Mouse (Mus musculus) small intestine, adult 2 months (tissue): ENCODE results near the gene Cyp17a1. TPM values are rescaled to one million over a fixed set of nuclear protein-coding genes. Genes with fewer than 3 reads are reported as not detected.
A peak's percentile ranks its signal among the peaks of the same experiment; 100 is the strongest.

ENCODE experiments used
- H3K27ac ChIP-seq: fragments of 200-500 bp; 2 replicates; pipeline ENCODE4 v1.5.1; 2012; ENCODE audit warnings: low read depth, low read length, control low read depth, inconsistent platforms; ENCODE audit not compliant: insufficient read depth
- H3K27me3 ChIP-seq: fragments of 200-500 bp; 2 replicates; pipeline ENCODE4 v1.6.1; 2012; ENCODE audit warnings: mild to moderate bottlenecking, moderate library complexity, low read length, inconsistent platforms; ENCODE audit not compliant: control insufficient read depth, insufficient read depth
- H3K36me3 ChIP-seq: fragments of 200-500 bp; 2 replicates; pipeline ENCODE4 v1.6.1; 2012; ENCODE audit warnings: mild to moderate bottlenecking, low read length, control low read depth, inconsistent platforms; ENCODE audit not compliant: control insufficient read depth, insufficient read depth
- H3K4me1 ChIP-seq: fragments of 200-500 bp; 2 replicates; pipeline ENCODE4 v1.6.1; 2012; ENCODE audit warnings: low read length, inconsistent platforms, mixed read lengths; ENCODE audit not compliant: control insufficient read depth, insufficient read depth, insufficient read length
- H3K4me3 ChIP-seq: fragments of 200-500 bp; 2 replicates; pipeline ENCODE4 v1.5.1; 2012; ENCODE audit warnings: low read depth, mild to moderate bottlenecking, control low read depth, inconsistent platforms, low read length, moderate library complexity
- CTCF ChIP-seq: fragments of 200-500 bp; IDR thresholded peaks from 2 replicates; pipeline ENCODE4 v1.5.1; 2012; ENCODE audit warnings: low read depth, mild to moderate bottlenecking, control low read depth, inconsistent platforms, low read length, moderate library complexity, mixed read lengths; ENCODE audit not compliant: insufficient replicate concordance, insufficient read length; ENCODE audit errors: extremely low read depth
- POLR2A ChIP-seq: fragments of 200-500 bp; IDR thresholded peaks from 2 replicates; pipeline ENCODE4 v1.6.1; 2012; ENCODE audit warnings: low read depth, mild to moderate bottlenecking, control low read depth, inconsistent platforms, low read length, moderate library complexity
- WGBS: fragments of 180-500 bp; shearing (Covaris S2); methylation state at CpG from one replicate; pipeline ENCODE4 v1.1.7; 2018; 5-methylcytosine and 5-hydroxymethylcytosine counted together
- polyA plus RNA-seq: library from polyadenylated mRNA; depleted of rRNA; stranded (reverse); fragments of >200 nt; gene quantifications from 2 replicates; pipeline ENCODE4 v1.2.3, GENCODE M21; 2012; rRNA removed

Cyp17a1 gene
- 0.11 and 0.95 TPM in 2 replicates for polyA plus RNA-seq

DNA sequence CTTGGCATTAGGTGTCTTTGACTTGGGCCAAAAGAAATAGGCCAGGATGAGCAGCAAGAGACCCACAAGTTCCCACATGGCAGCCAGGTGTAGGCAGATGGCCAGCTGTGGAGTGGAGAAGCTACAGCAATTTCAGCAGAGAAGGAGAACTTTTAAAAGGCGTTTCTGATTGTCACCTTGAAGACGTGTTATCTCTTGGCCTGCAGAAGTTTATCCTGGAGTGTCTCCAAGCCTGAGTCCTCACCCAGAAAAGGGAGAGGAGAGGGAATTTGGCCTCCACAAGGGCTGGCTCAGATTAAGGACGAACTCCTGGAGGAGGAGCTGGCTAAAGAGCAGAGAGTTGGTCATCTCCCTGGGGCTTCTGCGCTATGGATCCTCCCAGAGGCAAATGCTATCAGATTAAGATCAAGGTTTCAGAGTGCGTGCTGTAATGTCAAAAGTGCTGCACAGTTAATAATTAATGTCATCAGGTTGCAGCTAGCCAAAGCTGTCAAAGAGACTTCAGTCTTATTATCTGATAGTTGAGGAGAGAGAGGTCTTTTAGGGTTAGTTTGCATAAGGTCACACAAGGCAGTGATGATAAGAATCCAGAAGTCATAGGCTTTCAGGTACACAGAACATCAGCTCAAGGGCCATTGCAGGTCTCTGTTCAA lies at the start of gene Cyp17a1:
Gene Cyp17a1 (minus strand): TSS at position 407 of the 653 bp plus-strand sequence.
- Histone ChIP-seq H3K36me3 (no peaks in the 10 kb centered on the region), H3K4me3 (no peak within 1 kb of the TSS), H3K27ac (0 out of 2 replicates have a peak within 1 kb of the TSS, but pooled peaks have one; percentile 30), H3K4me1 (peaks cover 7% of the 10 kb centered on the region; the same call in 1 of the 2 replicates), H3K27me3 (no peaks in the 10 kb centered on the region)
- TF ChIP-seq POLR2A (no peak), CTCF (no peak)
- WGBS: 22% methylated on average over 5 of the region's 5 CpGs

DNA sequence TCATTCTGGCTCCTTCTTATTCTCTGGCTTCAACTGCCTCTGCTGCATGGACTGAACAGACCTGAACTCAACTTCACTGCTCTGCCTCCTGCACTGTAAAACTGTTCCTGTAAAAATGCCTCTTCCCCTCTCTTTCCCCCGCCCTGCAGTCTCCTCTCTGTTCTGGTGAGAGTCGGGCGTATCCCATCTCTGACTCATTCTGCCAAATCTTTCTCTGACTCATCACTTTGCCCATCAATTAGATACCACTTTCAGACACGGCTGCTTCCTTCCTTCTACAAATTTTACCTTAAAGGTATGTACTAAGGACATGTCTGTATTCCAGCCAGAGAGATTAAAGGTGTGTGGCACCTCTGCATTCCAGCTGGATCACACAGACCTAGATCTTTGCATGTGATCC lies 45.2 kb upstream of the Cyp17a1 start:
- TF ChIP-seq POLR2A (no peak), CTCF (no peak)
- H3K4me1 ChIP-seq: no peaks in the 10 kb centered on the region
- WGBS: 67% methylated on average over 4 of the region's 4 CpGs
- H3K27ac ChIP-seq: no peak overlapping the region
- peaks cover 50% of the 10 kb centered on the region for H3K36me3 ChIP-seq
- no peaks in the 10 kb centered on the region for H3K27me3 ChIP-seq
- H3K4me3 ChIP-seq: no peak overlapping the region

DNA sequence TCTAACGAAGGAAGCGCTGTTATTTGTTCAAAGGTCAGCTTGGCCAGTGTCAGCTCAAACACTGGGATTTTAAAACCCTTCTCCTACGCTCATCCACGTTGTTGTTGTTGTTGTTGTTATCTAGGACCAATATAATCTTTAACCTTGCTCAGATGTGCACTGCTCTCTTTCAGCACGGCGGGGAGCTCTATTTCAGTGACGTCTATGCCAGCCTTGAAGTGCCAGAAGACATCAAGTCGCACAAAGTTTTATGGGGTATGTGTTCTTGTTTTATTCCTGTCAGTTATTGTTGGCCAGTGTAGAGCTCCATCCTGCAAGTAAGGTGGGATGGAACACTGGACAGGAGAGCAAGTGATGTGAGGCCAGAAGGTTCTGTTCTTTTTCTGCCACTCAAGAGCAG lies 42.0 kb upstream of the Cyp17a1 start:
- TF ChIP-seq CTCF (no peak), POLR2A (no peak)
- 87% methylated on average over 8 of the region's 8 CpGs for WGBS
- Histone ChIP-seq H3K4me1 (no peaks in the 10 kb centered on the region; the same call in 1 of the 2 replicates), H3K4me3 (no peak overlapping the region), H3K27me3 (no peaks in the 10 kb centered on the region), H3K36me3 (peaks cover 37% of the 10 kb centered on the region), H3K27ac (no peak overlapping the region)

DNA sequence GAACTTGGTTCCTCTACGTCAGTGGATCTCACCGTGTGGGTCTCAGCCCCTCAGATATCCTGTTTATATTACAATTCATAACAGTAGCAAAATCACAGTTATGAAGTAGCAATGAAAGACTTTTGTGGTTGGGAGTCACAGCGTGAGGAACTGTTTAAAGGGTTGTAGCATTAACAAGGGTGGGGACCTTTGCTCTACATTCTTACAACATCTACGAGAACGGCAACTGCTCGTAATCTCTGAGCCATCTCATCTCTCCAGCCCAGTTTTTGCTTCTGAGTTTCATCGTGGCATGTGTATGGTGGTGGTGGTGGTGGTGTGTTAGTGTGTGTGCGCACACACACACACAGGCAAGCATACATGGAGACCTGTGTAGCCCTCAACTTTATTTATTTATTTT lies 41.3 kb upstream of the Cyp17a1 start:
- Histone ChIP-seq H3K36me3 (peaks cover 31% of the 10 kb centered on the region), H3K27me3 (no peaks in the 10 kb centered on the region), H3K4me3 (no peak overlapping the region), H3K4me1 (no peaks in the 10 kb centered on the region; the same call in 1 of the 2 replicates), H3K27ac (no peak overlapping the region)
- no peak for TF ChIP-seq POLR2A
- no peak for TF ChIP-seq CTCF
- 85% methylated on average over 8 of the region's 8 CpGs for WGBS

DNA sequence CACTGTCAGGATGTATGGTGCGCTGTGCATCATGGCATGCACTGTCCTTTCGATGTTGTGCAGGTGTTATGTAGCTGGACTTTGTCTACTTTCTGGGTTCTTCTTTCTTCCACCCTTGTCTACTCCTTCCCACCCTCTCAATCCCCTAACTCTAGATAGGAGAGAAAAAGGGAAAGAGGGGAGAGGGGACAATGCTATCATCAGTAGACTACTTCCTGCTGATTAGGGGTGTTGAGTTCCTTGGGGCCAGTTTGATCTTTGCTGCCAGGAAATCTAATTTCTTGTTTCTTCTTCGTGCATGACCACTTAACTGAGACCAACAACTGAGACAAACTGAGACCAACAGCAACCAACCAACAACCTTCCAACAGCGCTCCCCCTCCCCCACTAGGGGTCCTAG lies 37.6 kb upstream of the Cyp17a1 start:
- no peak overlapping the region for H3K4me3 ChIP-seq
- no peaks in the 10 kb centered on the region for H3K27me3 ChIP-seq
- TF ChIP-seq CTCF (no peak), POLR2A (no peak)
- WGBS: 91% methylated on average over 4 of the region's 4 CpGs
- H3K36me3 ChIP-seq: peaks cover 16% of the 10 kb centered on the region
- H3K27ac ChIP-seq: no peak overlapping the region
- peaks cover 10% of the 10 kb centered on the region; the same call in 1 of the 2 replicates for H3K4me1 ChIP-seq

DNA sequence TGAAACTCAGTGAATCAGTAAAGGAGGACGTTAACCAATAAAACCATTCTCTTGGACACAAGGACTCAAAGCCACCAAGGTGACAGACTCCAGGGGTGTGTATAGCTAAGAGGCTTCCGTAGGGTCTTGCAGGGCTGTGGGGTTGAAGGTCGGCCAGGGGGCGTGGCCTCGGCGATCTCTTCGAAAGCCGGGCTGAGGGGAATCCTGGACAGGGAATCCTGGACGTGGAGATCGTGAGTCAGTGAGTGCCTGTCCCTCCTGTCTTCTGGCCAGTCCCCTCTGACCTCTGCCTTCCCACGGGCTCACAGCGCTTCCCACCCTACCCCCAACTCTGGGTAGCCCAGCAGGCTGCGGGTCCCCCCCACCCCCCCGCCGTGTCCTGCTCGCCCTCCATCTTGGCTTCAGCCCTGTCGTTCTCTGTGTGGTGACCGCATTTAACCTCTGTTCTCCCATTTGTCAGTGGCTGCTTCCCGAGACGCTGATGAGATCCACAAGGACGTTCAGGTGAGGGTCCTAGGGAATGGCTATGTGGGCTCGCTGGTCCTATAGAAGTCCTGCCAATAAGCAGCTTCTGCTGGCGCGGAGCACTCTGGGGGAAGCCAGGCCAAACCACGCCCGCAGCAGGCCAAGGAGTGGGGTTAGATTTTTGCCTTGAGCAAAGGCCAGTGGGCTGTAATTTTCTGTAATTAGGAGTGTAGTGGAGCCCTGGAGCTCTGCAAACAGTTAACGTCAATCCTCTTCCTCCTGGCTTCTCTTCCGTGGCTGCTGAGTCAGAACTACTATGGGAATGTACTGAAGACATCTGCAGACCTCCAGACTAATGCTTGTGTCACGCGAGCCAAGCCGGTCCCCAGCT lies 34.6 kb upstream of the Cyp17a1 start, which contains the start of gene As3mt:
Gene As3mt (plus strand): TSS at position 163 of the 856 bp plus-strand sequence.
- peak within 1 kb of the TSS; percentile 63 for H3K27ac ChIP-seq
- peaks cover 7% of the 10 kb centered on the region for H3K36me3 ChIP-seq
- 4% methylated on average over 31 of the region's 31 CpGs for WGBS
- peaks cover 10% of the 10 kb centered on the region; the same call in 1 of the 2 replicates for H3K4me1 ChIP-seq
- peak within 1 kb of the TSS; percentile 74 for H3K4me3 ChIP-seq
- no peak for TF ChIP-seq CTCF
- no peak for TF ChIP-seq POLR2A
- H3K27me3 ChIP-seq: no peaks in the 10 kb centered on the region
